Mouse (Mus musculus) bone marrow, adult 2 months (tissue): Measurements from ENCODE around the gene Plgrkt.

Source experiments
- CTCF ChIP-seq: fragments of 200-500 bp; IDR thresholded peaks from 2 replicates; pipeline ENCODE4 v1.5.1; 2011; ENCODE audit warnings: low read length, control low read depth; ENCODE audit not compliant: control insufficient read depth, insufficient read depth
- POLR2A ChIP-seq: fragments of 200-500 bp; IDR thresholded peaks from 2 replicates; pipeline ENCODE4 v1.6.1; 2011; ENCODE audit warnings: low read depth, mild to moderate bottlenecking, control low read depth, low read length, borderline replicate concordance; ENCODE audit not compliant: control insufficient read depth

DNA sequence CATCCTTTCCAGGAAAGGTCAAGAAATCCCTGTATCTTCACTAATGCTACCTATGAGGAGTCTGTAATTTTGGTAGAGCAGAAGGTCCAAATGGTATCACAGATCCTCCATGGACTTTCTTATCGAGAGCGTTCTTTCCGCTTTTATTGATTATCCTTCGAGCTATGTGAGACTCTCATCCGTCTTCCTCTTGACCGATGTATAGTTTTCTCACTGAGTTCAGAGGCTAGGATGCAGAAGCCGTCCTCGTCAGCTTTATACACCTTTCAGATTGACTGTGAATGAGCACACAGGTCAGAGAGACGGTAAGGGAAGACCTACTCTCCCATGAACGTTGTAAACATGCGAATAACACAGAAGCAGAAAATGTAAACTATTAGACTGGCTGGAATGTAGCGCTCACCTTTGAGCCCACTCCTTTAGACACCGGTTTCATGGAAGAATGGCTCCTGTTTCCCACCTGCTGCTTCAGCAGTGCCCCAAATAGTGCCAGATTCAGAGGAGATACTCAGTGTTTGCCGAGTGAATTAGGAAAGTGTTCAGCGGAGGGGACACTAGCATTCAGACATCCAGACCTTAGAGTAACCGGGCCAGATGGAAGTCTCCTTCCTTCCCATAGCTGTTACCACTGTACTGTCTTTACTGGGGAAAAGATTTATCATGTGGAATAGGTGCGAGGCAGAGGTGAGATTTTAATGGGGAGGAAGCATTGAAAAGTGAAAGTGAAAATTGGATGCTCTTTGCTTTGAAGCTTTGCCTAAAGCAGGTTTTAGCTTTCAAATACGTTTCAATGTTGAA, 4.3 kb upstream of the Plgrkt start:
- TF ChIP-seq CTCF (no peak), POLR2A (no peak)
